9 mouse cellular contexts compared by ENCODE assay signal in genomic region chr5:117069498-117069894, GRCm38 (mm10). TPM values are rescaled to one million over a fixed set of nuclear protein-coding genes. Genes with fewer than 3 reads are reported as not detected.
DNase-seq lines count a peak whose midpoint lies in the region; ATAC-seq and TF ChIP-seq lines count a peak whose summit lies in the region.
"Had no signal": no experiment of that assay in that cellular context is flagged by ENCODE, and none has a peak within 500 bp of the region (broad histone marks: within the 10 kb centered on the region; RNA-seq: fewer than 3 reads in every experiment).

No protein-coding gene starts in this region.

- no peaks in the 10 kb centered on the region for H3K9me3 ChIP-seq in forebrain, postnatal 0 days (ENCODE audit: low read length)
- no peaks in the 10 kb centered on the region for H3K9me3 ChIP-seq in hindbrain, postnatal 0 days (ENCODE audit: low read length)

- peak overlapping the region; percentile 67 for H3K4me3 ChIP-seq in cerebellum, adult 2 months (replicated peaks; ENCODE audit: insufficient read depth, low read depth, low read length)
- H3K4me3 ChIP-seq in forebrain, postnatal 0 days (ENCODE audit: low read depth, low read length) = no peak overlapping the region
- H3K4me3 ChIP-seq in hindbrain, postnatal 0 days (ENCODE audit: low read length) = peak overlapping the region; percentile 12; the same call in 1 of the 2 replicates
- H3K4me3 ChIP-seq in small intestine, adult 2 months (ENCODE audit: low read depth, low read length) = no peak overlapping the region
- H3K4me3 ChIP-seq: erythroblast, embryonic 14.5 days had no signal

- H3K36me3 ChIP-seq in forebrain, postnatal 0 days (ENCODE audit: insufficient read depth) = no peaks in the 10 kb centered on the region
- H3K36me3 ChIP-seq in hindbrain, postnatal 0 days (ENCODE audit: insufficient read depth, low read length) = no peaks in the 10 kb centered on the region
- no peaks in the 10 kb centered on the region for H3K36me3 ChIP-seq in small intestine, adult 2 months (ENCODE audit: control insufficient read depth, insufficient read depth, low read length)

- 0 out of 2 replicates have a peak overlapping the region, but pooled peaks have one; percentile 23 for H3K27ac ChIP-seq in cerebellum, adult 2 months (ENCODE audit: insufficient read depth, low read length)
- peak overlapping the region; percentile 21; the same call in 1 of the 2 replicates for H3K27ac ChIP-seq in forebrain, postnatal 0 days (ENCODE audit: low read depth, low read length)
- H3K27ac ChIP-seq in hindbrain, postnatal 0 days = no peak overlapping the region
- no peak overlapping the region for H3K27ac ChIP-seq in small intestine, adult 2 months (ENCODE audit: insufficient read depth, low read depth, low read length)

- no peak overlapping the region for H3K9ac ChIP-seq in forebrain, postnatal 0 days
- no peak overlapping the region for H3K9ac ChIP-seq in hindbrain, postnatal 0 days (replicated peaks; ENCODE audit: low read length)

- H3K4me1 ChIP-seq in cerebellum, adult 2 months (ENCODE audit: control insufficient read depth, insufficient read depth, low read length) = peaks cover 17% of the 10 kb centered on the region; the same call in 1 of the 2 replicates
- no peaks in the 10 kb centered on the region for H3K4me1 ChIP-seq in forebrain, postnatal 0 days (ENCODE audit: insufficient read depth)
- no peaks in the 10 kb centered on the region for H3K4me1 ChIP-seq in hindbrain, postnatal 0 days (ENCODE audit: insufficient read depth, low read length)
- no peaks in the 10 kb centered on the region for H3K4me1 ChIP-seq in small intestine, adult 2 months (ENCODE audit: control insufficient read depth, insufficient read depth, insufficient read length, low read length)

- peak; percentile 92 for TF ChIP-seq CTCF in cerebellum, adult 2 months (IDR thresholded peaks at IDR 0.05; ENCODE audit: borderline replicate concordance, insufficient read depth, low read depth, low read length)
- TF ChIP-seq CTCF in forebrain, postnatal 0 days (IDR thresholded peaks at IDR 0.05; ENCODE audit: low read depth) = peak; percentile 78
- peak; percentile 85 for TF ChIP-seq CTCF in hindbrain, postnatal 0 days (IDR thresholded peaks at IDR 0.05; ENCODE audit: low read depth)
- peak; percentile 39; the same call in 1 of the 2 replicates for TF ChIP-seq CTCF in small intestine, adult 2 months (IDR thresholded peaks at IDR 0.05; ENCODE audit: extremely low read depth, insufficient read length, insufficient replicate concordance, low read depth, low read length)

- ATAC-seq in forebrain, postnatal 0 days = peak; percentile 81
- peak; percentile 78; the same call in 1 of the 2 replicates for ATAC-seq in hindbrain, postnatal 0 days
- peak; percentile 50; the same call in 1 of the 2 replicates for ATAC-seq in megakaryocyte-erythroid progenitor cell, adult 5-6 weeks (replicated peaks; ENCODE audit: low FRiP score, low TSS enrichment, poor library complexity, severe bottlenecking)
- ATAC-seq in erythroid progenitor cell, adult 5-6 weeks (replicated peaks; ENCODE audit: low FRiP score, poor library complexity, severe bottlenecking) = no peak

- peak overlapping the region; percentile 34 for H3K4me2 ChIP-seq in forebrain, postnatal 0 days (ENCODE audit: low read depth)
- H3K4me2 ChIP-seq in hindbrain, postnatal 0 days (ENCODE audit: low read depth, low read length) = peak overlapping the region; percentile 46

- no peak for TF ChIP-seq POLR2A in cerebellum, adult 2 months (IDR thresholded peaks at IDR 0.05; ENCODE audit: borderline replicate concordance, insufficient read depth, low read length)
- no peak for TF ChIP-seq POLR2A in small intestine, adult 2 months (IDR thresholded peaks at IDR 0.05; ENCODE audit: low read depth, low read length)

- DNase-seq in lung, postnatal 10 days = peak; percentile 10
- no peak for DNase-seq in lung, postnatal 4 days
- DNase-seq in cerebellum, adult 2 months = peak; percentile 83 to 85
- peak; percentile 81 for DNase-seq in forebrain, postnatal 0 days
- DNase-seq in hindbrain, postnatal 0 days (ENCODE audit: low spot score) = peak; percentile 88

- no peaks in the 10 kb centered on the region for H3K27me3 ChIP-seq in cerebellum, adult 2 months (ENCODE audit: control insufficient read depth, insufficient read depth, low read length)
- H3K27me3 ChIP-seq in forebrain, postnatal 0 days (ENCODE audit: insufficient read depth, low read length) = no peaks in the 10 kb centered on the region
- no peaks in the 10 kb centered on the region for H3K27me3 ChIP-seq in hindbrain, postnatal 0 days (ENCODE audit: insufficient read depth, low read length)
- no peaks in the 10 kb centered on the region for H3K27me3 ChIP-seq in small intestine, adult 2 months (ENCODE audit: control insufficient read depth, insufficient read depth, low read length)

- 9% methylated on average over 10 of the region's 10 CpGs for WGBS in cerebellum, adult 2 months
- 18% methylated on average over 10 of the region's 10 CpGs for WGBS in forebrain, postnatal 0 days
- 21% methylated on average over 10 of the region's 10 CpGs for WGBS in hindbrain, postnatal 0 days
- 17% methylated on average over 10 of the region's 10 CpGs for WGBS in small intestine, adult 2 months

RNA-seq across cellular contexts. Expression of gene Suds3, which starts 46.4 kb away (rescaled TPM):
- polyA plus RNA-seq in cerebellum, adult 2 months (2012; rRNA removed) = 119 and 127 TPM in 2 replicates
- 83.5 and 95.9 TPM in 2 replicates for total RNA-seq in forebrain, postnatal 0 days (2014; rRNA removed)
- 75.9 and 76.4 TPM in 2 replicates for polyA plus RNA-seq in forebrain, postnatal 0 days (2015; fragmentation: Nextera tagmentation; extraction: Ambion mirVana)
- 83.4 and 99.7 TPM in 2 replicates for total RNA-seq in hindbrain, postnatal 0 days (2014; rRNA removed)
- 65.4 and 68.1 TPM in 2 replicates for polyA plus RNA-seq in hindbrain, postnatal 0 days (2015; fragmentation: Nextera tagmentation; extraction: Ambion mirVana)
- 47.7 and 59.1 TPM in 2 replicates for total RNA-seq in megakaryocyte-erythroid progenitor cell, adult 5-6 weeks (2014; fragmentation: Nextera tagmentation)
- 106 and 110 TPM in 2 replicates for total RNA-seq in megakaryocyte-erythroid progenitor cell, adult 5-6 weeks (2017)
- polyA plus RNA-seq in small intestine, adult 2 months (2012; rRNA removed) = 51.1 and 114 TPM in 2 replicates
- 23.5 and 31.7 TPM in 2 replicates for total RNA-seq in erythroid progenitor cell, adult 5-6 weeks (2015; ENCODE audit: low replicate concordance)
- total RNA-seq in erythroid progenitor cell, adult 5-6 weeks (2017; ENCODE audit: low replicate concordance) = 62.6 and 70.5 TPM in 2 replicates

RNA-seq across cellular contexts. Expression of gene Taok3, which starts 50.4 kb away (rescaled TPM):
- 43.6 and 47.0 TPM in 2 replicates for polyA plus RNA-seq in cerebellum, adult 2 months (2012; rRNA removed)
- total RNA-seq in forebrain, postnatal 0 days (2014; rRNA removed) = 37.2 TPM in 2 replicates
- 40.8 and 57.6 TPM in 2 replicates for polyA plus RNA-seq in forebrain, postnatal 0 days (2015; fragmentation: Nextera tagmentation; extraction: Ambion mirVana)
- 21.0 and 27.3 TPM in 2 replicates for total RNA-seq in hindbrain, postnatal 0 days (2014; rRNA removed)
- polyA plus RNA-seq in hindbrain, postnatal 0 days (2015; fragmentation: Nextera tagmentation; extraction: Ambion mirVana) = 50.2 and 51.9 TPM in 2 replicates
- 92.8 and 105 TPM in 2 replicates for total RNA-seq in megakaryocyte-erythroid progenitor cell, adult 5-6 weeks (2014; fragmentation: Nextera tagmentation)
- total RNA-seq in megakaryocyte-erythroid progenitor cell, adult 5-6 weeks (2017) = 79.4 and 88.0 TPM in 2 replicates
- 10.7 and 32.0 TPM in 2 replicates for polyA plus RNA-seq in small intestine, adult 2 months (2012; rRNA removed)
- 53.7 and 55.1 TPM in 2 replicates for total RNA-seq in erythroid progenitor cell, adult 5-6 weeks (2015; ENCODE audit: low replicate concordance)
- total RNA-seq in erythroid progenitor cell, adult 5-6 weeks (2017; ENCODE audit: low replicate concordance) = 48.5 and 60.2 TPM in 2 replicates

Comparison
In these comparisons a context has a peak if more than half of its experiments do, and no peak if none do; other contexts are left out.
1. DNase-seq: peak in lung, postnatal 10 days (single experiment), cerebellum, adult 2 months (2 of 2), forebrain, postnatal 0 days (single experiment) and hindbrain, postnatal 0 days (single experiment); none in lung, postnatal 4 days (0 of 2).
2. H3K27ac ChIP-seq: peak in cerebellum, adult 2 months (single experiment) and forebrain, postnatal 0 days (single experiment); none in hindbrain, postnatal 0 days (single experiment) and small intestine, adult 2 months (single experiment).
3. H3K4me3 ChIP-seq: peak in cerebellum, adult 2 months (single experiment) and hindbrain, postnatal 0 days (single experiment); none in forebrain, postnatal 0 days (single experiment) and small intestine, adult 2 months (single experiment).
4. CTCF ChIP-seq: peak in every context shown above with its lines; median percentile 92 in cerebellum, adult 2 months; 85 in hindbrain, postnatal 0 days; 78 in forebrain, postnatal 0 days; 39 in small intestine, adult 2 months.